Comparison of ENCODE assay signal across 8 mouse cellular contexts in the genomic region with DNA sequence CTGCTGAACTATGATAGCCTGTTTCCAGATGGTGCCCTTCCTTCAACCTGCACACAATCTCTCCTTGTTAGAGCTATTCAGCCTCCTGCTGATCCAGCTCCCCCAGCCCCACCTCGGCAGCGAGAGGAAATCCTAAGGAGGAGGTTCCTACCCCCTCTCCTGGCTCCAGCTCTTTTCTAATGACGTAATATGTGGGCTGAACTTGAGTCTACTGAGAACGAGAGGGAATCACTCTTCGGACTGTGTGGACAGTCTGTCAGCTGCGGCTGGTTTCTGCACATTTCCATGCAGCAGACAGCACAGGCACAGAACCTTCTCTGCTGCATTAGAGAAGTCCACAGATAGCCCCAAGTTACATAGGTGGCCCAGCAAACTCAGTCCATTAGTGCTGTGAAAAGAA. TPM values are rescaled to one million over a fixed set of nuclear protein-coding genes. Genes with fewer than 3 reads are reported as not detected.
DNase-seq lines count a peak whose midpoint lies in the region; ATAC-seq and TF ChIP-seq lines count a peak whose summit lies in the region.

No protein-coding gene starts in this region.

- peak overlapping the region; percentile 81 for H3K27ac ChIP-seq in gastrocnemius, adult 2 months
- H3K27ac ChIP-seq in hindbrain, embryonic 13.5 days, result peak overlapping the region; percentile 69; the same call in 1 of the 2 replicates
- peak overlapping the region; percentile 50; the same call in 1 of the 2 replicates for H3K27ac ChIP-seq in midbrain, embryonic 16.5 days (ENCODE audit: low read length)

- 7% methylated on average over 6 of the region's 6 CpGs for WGBS in hindbrain, embryonic 13.5 days
- 7% methylated on average over 6 of the region's 6 CpGs for WGBS in midbrain, embryonic 16.5 days

- peaks cover 30% of the 10 kb centered on the region for H3K4me1 ChIP-seq in hindbrain, embryonic 13.5 days (replicated peaks)
- H3K4me1 ChIP-seq in midbrain, embryonic 16.5 days (ENCODE audit: control insufficient read depth, insufficient read depth, low read length), result peaks cover 12% of the 10 kb centered on the region

- no peak overlapping the region; the same call in 1 of the 2 replicates for H3K9ac ChIP-seq in hindbrain, embryonic 13.5 days
- H3K9ac ChIP-seq in midbrain, embryonic 16.5 days (ENCODE audit: low read depth, low read length), result no peak overlapping the region

- ATAC-seq in hindbrain, embryonic 13.5 days (ENCODE audit: low FRiP score), result peak; percentile 66; the same call in 1 of the 2 replicates
- peak; percentile 45; the same call in 1 of the 2 replicates for ATAC-seq in midbrain, embryonic 16.5 days

- no peaks in the 10 kb centered on the region for H3K36me3 ChIP-seq in hindbrain, embryonic 13.5 days
- no peaks in the 10 kb centered on the region for H3K36me3 ChIP-seq in midbrain, embryonic 16.5 days (ENCODE audit: control insufficient read depth, insufficient read depth, low read length)

- no peaks in the 10 kb centered on the region for H3K27me3 ChIP-seq in hindbrain, embryonic 13.5 days
- no peaks in the 10 kb centered on the region for H3K27me3 ChIP-seq in midbrain, embryonic 16.5 days (ENCODE audit: control insufficient read depth, insufficient read depth, low read depth, low read length)

- H3K4me2 ChIP-seq in hindbrain, embryonic 13.5 days, result peak overlapping the region; percentile 34
- peak overlapping the region; percentile 35 for H3K4me2 ChIP-seq in midbrain, embryonic 16.5 days (ENCODE audit: low read length)

- peak; percentile 12 for DNase-seq in urinary bladder, postnatal 25 days (ENCODE audit: low spot score)
- no peak for DNase-seq in urinary bladder, postnatal 10 days (ENCODE audit: low spot score)
- DNase-seq in gastrocnemius, adult 2 months, result peak; percentile 64
- DNase-seq in left cerebral cortex, postnatal 36 days (ENCODE audit: low spot score in 2 of 2), result peak; percentile 25 to 32
- peak; percentile 65 for DNase-seq in yolk sac, embryonic 10.5 days (ENCODE audit: low spot score)
- DNase-seq in cerebellum, postnatal 25 days, result no peak

- intact Hi-C loops in gastrocnemius, adult 2 months (cut with DNase I), result loop anchor here (5.0 kb wide), 1 partner anchor 56 kb away; no protein-coding TSS in a partner anchor
- intact Hi-C loops in left cerebral cortex, postnatal 36 days (cut with DNase I), result no loop called here

- no peak for TF ChIP-seq CTCF in gastrocnemius, adult 2 months (IDR thresholded peaks at IDR 0.05)

- peak overlapping the region; percentile 72 for H3K4me3 ChIP-seq in gastrocnemius, adult 2 months
- H3K4me3 ChIP-seq in hindbrain, embryonic 13.5 days, result no peak overlapping the region
- H3K4me3 ChIP-seq in midbrain, embryonic 16.5 days (ENCODE audit: low read depth, low read length), result no peak overlapping the region

- H3K9me3 ChIP-seq in hindbrain, embryonic 13.5 days, result no peaks in the 10 kb centered on the region
- H3K9me3 ChIP-seq in midbrain, embryonic 16.5 days (replicated peaks; ENCODE audit: control insufficient read depth, low read length, poor library complexity, severe bottlenecking), result no peaks in the 10 kb centered on the region

RNA-seq across cellular contexts. Expression of gene Angptl1, which starts 0.3 kb away (rescaled TPM):
- total RNA-seq in gastrocnemius, adult 2 months (2021), result 10 to 100 TPM in 1 of 2 experiments, 1 to 10 TPM in 1; 8.1 to 14.2 TPM
- 3.0 and 4.4 TPM in 2 replicates for polyA plus RNA-seq in hindbrain, embryonic 13.5 days (2015; fragmentation: Nextera tagmentation; extraction: Ambion mirVana)
- total RNA-seq in left cerebral cortex, postnatal 36 days (2021), result 1 to 10 TPM in 1 of 2 experiments, under 1 TPM in 1; 0.76 to 1.1 TPM
- 0.44 and 0.86 TPM in 2 replicates for polyA plus RNA-seq in midbrain, embryonic 16.5 days (2015; fragmentation: Nextera tagmentation; extraction: Ambion mirVana)

Comparison
In these comparisons a context has a peak if more than half of its experiments do, and no peak if none do; other contexts are left out.
1. DNase-seq: peak in urinary bladder, postnatal 25 days (single experiment), gastrocnemius, adult 2 months (single experiment), left cerebral cortex, postnatal 36 days (2 of 2) and yolk sac, embryonic 10.5 days (single experiment); none in urinary bladder, postnatal 10 days (single experiment) and cerebellum, postnatal 25 days (0 of 2).
2. RNA of gene Angptl1, which starts 0.3 kb away (total RNA-seq): 8.1 to 14.2 TPM in gastrocnemius, adult 2 months; 0.76 to 1.1 TPM in left cerebral cortex, postnatal 36 days; every median in the first group is over 4 times any median in the second.
3. Peak in every context shown above with its lines, with median percentiles within 50 percentile points of each other: H3K27ac ChIP-seq.